Mouse (Mus musculus): ENCODE results near the gene Clip1.

The Clip1 gene

GRCm38 (mm10) chr5:123576696-123577095 is 107.7 kb downstream of the Clip1 start:
- no peak for TF ChIP-seq GATA4 (IDR thresholded peaks at IDR 0.05; ENCODE audit: insufficient replicate concordance, low read length)

- no peak for TF ChIP-seq GATA4 (IDR thresholded peaks at IDR 0.05; ENCODE audit: insufficient replicate concordance, low read length)
These were observed 111.1 kb downstream of the Clip1 start for GRCm38 (mm10) chr5:123573362-123573761.

GRCm38 (mm10) chr5:123572357-123573186 is 111.8 kb downstream of the Clip1 start, which contains the start of gene Vps33a:
Gene Vps33a, minus strand, starts transcription at chr5:123573038.
- no peak for TF ChIP-seq GATA4 (IDR thresholded peaks at IDR 0.05; ENCODE audit: insufficient replicate concordance, low read length)

- no peak for TF ChIP-seq GATA4 (IDR thresholded peaks at IDR 0.05; ENCODE audit: insufficient replicate concordance, low read length)
These were observed 123.3 kb downstream of the Clip1 start for GRCm38 (mm10) chr5:123561128-123561527.

GRCm38 (mm10) chr5:123559588-123559987 is 124.8 kb downstream of the Clip1 start:
- no peak for TF ChIP-seq GATA4 (IDR thresholded peaks at IDR 0.05; ENCODE audit: insufficient replicate concordance, low read length)

- no peak for TF ChIP-seq GATA4 (IDR thresholded peaks at IDR 0.05; ENCODE audit: insufficient replicate concordance, low read length)
These were observed 128.0 kb downstream of the Clip1 start for GRCm38 (mm10) chr5:123556451-123556850.

- no peak for TF ChIP-seq GATA4 (IDR thresholded peaks at IDR 0.05; ENCODE audit: insufficient replicate concordance, low read length)
These were observed 128.7 kb downstream of the Clip1 start for GRCm38 (mm10) chr5:123555693-123556092.

- TF ChIP-seq GATA4 (IDR thresholded peaks at IDR 0.05; ENCODE audit: insufficient replicate concordance, low read length) = no peak
These were observed 150.6 kb downstream of the Clip1 start for GRCm38 (mm10) chr5:123533801-123534200.

- TF ChIP-seq GATA4 (IDR thresholded peaks at IDR 0.05; ENCODE audit: insufficient replicate concordance, low read length) = no peak
These were observed 154.4 kb downstream of the Clip1 start for GRCm38 (mm10) chr5:123530056-123530455.

GRCm38 (mm10) chr5:123528641-123529040 is 155.8 kb downstream of the Clip1 start:
- TF ChIP-seq GATA4 (IDR thresholded peaks at IDR 0.05; ENCODE audit: insufficient replicate concordance, low read length) = no peak

All from liver, adult (tissue).